Mouse (Mus musculus): Measurements from ENCODE around the gene Skint7. TPM values are rescaled to one million over a fixed set of nuclear protein-coding genes. Genes with fewer than 3 reads are reported as not detected.
"Not testable (repeated sequence)": the region's sequence is repeated elsewhere in the genome, so short reads cannot be mapped to it uniquely, and the experiment has no call there.

Skint7 gene
- not detected in 2 replicates for polyA plus RNA-seq (2015; fragmentation: Nextera tagmentation; extraction: Ambion mirVana)

DNA sequence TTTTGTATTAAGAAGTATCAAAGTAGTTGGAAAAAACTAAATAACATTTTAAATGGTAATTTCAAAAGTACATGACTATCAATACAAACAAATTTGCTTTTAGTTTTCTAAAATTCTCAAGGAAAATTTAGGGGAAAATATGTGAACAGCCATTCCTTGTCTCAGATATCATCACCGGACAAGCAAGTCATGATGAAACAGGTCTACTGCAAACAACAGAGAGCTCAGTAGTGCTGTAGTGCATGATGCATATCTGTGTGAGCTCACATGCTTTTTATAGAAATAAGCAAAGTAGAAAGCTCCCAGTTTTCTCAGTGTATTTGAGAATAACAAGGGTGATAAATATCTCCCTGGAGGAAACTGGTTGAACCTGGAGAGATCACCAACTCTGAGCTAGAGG, at the start of gene Skint7:
Gene Skint7, plus strand, starts transcription at position 301 of the 400 bp plus-strand sequence.
- H3K4me2 ChIP-seq (ENCODE audit: low read length): no peak within 1 kb of the TSS
- H3K27ac ChIP-seq: no peak within 1 kb of the TSS
- no peaks in the 10 kb centered on the region for H3K4me1 ChIP-seq (replicated peaks; ENCODE audit: insufficient read depth, low read length)
- 95% methylated on average over 1 of the region's 1 CpGs for WGBS
- H3K27me3 ChIP-seq (ENCODE audit: insufficient read depth, low read length): no peaks in the 10 kb centered on the region
- DNase-seq (ENCODE audit: low spot score) (no peak), ATAC-seq (replicated peaks; ENCODE audit: low FRiP score, low read depth) (no peak)
- TF ChIP-seq CTCF (IDR thresholded peaks at IDR 0.05; ENCODE audit: low read depth): no peak
- H3K36me3 ChIP-seq (ENCODE audit: insufficient read depth, low read length): no peaks in the 10 kb centered on the region
- no peak within 1 kb of the TSS for H3K9ac ChIP-seq (ENCODE audit: low read depth, low read length)
- H3K4me3 ChIP-seq (replicated peaks; ENCODE audit: low read depth, low read length): no peak within 1 kb of the TSS
- H3K9me3 ChIP-seq (replicated peaks; ENCODE audit: low read length): no peaks in the 10 kb centered on the region

DNA sequence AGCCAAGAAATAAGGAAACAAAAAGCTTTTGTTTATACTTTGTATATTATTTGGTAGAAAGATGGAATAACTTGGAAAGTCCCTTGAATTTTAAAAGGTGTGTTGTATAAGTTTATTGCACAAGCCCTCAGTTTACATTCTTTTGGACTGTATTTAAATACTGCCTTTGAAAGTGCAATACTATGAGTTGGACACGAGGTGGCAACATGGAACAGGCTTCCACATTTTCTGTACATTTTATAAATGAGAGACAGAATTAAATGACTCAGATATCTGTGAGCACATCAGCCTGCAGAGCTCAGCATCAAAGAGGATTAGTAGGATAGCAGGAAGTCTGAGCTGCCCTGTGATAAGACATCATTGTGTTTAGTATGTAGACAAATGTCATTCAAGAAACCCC, 11.4 kb upstream of the Skint7 start:
- no peak overlapping the region for H3K4me3 ChIP-seq (replicated peaks; ENCODE audit: low read depth, low read length)
- H3K9me3 ChIP-seq (replicated peaks; ENCODE audit: low read length): no peaks in the 10 kb centered on the region
- peak; percentile 58 for TF ChIP-seq CTCF (IDR thresholded peaks at IDR 0.05; ENCODE audit: low read depth)
- DNase-seq (ENCODE audit: low spot score) (peak; percentile 22), ATAC-seq (replicated peaks; ENCODE audit: low FRiP score, low read depth) (no peak)
- no peaks in the 10 kb centered on the region for H3K36me3 ChIP-seq (ENCODE audit: insufficient read depth, low read length)
- no peak overlapping the region for H3K4me2 ChIP-seq (ENCODE audit: low read length)
- H3K27me3 ChIP-seq (ENCODE audit: insufficient read depth, low read length): no peaks in the 10 kb centered on the region
- WGBS: 14% methylated on average over 1 of the region's 1 CpGs
- H3K9ac ChIP-seq (ENCODE audit: low read depth, low read length): no peak overlapping the region
- no peaks in the 10 kb centered on the region for H3K4me1 ChIP-seq (replicated peaks; ENCODE audit: insufficient read depth, low read length)
- H3K27ac ChIP-seq: no peak overlapping the region

DNA sequence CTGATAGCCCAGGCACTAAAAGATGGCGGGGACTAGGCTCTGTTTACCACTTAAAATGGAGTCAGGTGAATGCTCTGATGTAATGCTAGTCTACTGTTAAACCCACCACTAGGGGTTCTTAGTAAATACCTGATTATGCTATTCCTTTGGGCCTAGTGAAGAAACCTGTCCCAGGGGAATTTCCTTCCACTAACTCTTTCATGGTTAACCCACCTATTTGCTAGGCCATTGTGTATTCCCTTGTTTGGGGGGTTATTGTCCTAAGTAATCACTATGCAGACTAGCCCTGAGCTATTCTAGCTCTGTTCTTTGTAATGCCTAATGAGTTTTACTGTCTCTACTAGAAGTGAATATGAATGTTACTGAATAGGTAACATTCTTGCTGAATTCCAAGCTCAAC, 9.5 kb upstream of the Skint7 start:
- not testable (repeated sequence) for H3K9me3 ChIP-seq (replicated peaks; ENCODE audit: low read length); H3K27me3 ChIP-seq (ENCODE audit: insufficient read depth, low read length); ATAC-seq (replicated peaks; ENCODE audit: low FRiP score, low read depth); H3K4me3 ChIP-seq (replicated peaks; ENCODE audit: low read depth, low read length); H3K4me1 ChIP-seq (replicated peaks; ENCODE audit: insufficient read depth, low read length); H3K9ac ChIP-seq (ENCODE audit: low read depth, low read length); H3K36me3 ChIP-seq (ENCODE audit: insufficient read depth, low read length); H3K4me2 ChIP-seq (ENCODE audit: low read length); DNase-seq (ENCODE audit: low spot score); H3K27ac ChIP-seq
- WGBS: 71% methylated on average over 1 of the region's 1 CpGs

DNA sequence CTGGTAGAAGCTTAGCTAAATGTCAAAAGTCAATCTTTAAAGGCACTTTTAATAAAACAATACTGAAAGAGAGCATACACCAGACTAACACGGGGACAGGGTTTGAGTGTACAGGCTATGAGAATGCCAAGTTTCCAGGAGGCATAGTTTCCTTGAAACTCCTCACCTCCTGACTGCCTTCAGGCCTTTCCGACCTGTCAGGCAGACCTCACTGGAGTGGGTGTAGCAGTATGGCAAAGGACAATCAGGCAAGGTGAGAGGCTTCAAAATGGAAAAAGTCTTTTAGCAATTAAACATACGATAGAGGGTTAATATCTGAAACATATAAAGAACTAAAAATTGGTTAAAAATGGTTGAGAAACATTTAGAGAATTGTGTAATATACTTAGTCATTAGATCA, 9.1 kb upstream of the Skint7 start:
- no peak overlapping the region for H3K4me3 ChIP-seq (replicated peaks; ENCODE audit: low read depth, low read length)
- no peaks in the 10 kb centered on the region for H3K4me1 ChIP-seq (replicated peaks; ENCODE audit: insufficient read depth, low read length)
- H3K27ac ChIP-seq: no peak overlapping the region
- H3K36me3 ChIP-seq (ENCODE audit: insufficient read depth, low read length): no peaks in the 10 kb centered on the region
- ATAC-seq (replicated peaks; ENCODE audit: low FRiP score, low read depth): no peak
- H3K27me3 ChIP-seq (ENCODE audit: insufficient read depth, low read length): no peaks in the 10 kb centered on the region
- H3K4me2 ChIP-seq (ENCODE audit: low read length): no peak overlapping the region
- no peak for DNase-seq (ENCODE audit: low spot score)
- H3K9ac ChIP-seq (ENCODE audit: low read depth, low read length): no peak overlapping the region
- TF ChIP-seq CTCF (IDR thresholded peaks at IDR 0.05; ENCODE audit: low read depth): no peak
- WGBS: 79% methylated on average over 3 of the region's 3 CpGs
- no peaks in the 10 kb centered on the region for H3K9me3 ChIP-seq (replicated peaks; ENCODE audit: low read length)

DNA sequence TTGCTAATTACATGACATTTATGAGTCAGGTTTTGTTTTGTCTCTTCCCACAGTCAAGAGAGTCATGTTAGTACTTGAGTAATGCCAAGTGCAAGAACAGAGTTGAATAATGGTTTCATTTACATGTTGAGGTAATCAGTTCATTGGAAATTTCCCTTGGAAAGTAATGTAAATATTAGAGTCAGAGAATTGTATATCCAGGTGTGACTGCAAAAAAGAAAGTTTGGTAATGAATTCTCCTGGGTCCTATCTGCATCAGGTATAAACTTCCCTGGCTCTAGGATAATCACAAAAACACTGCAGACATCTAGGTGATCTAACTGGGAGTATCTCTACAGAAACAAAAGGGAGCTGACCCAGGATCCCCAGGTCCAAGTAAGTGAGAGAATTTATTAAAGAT, 33.2 kb downstream of the Skint7 start, which contains the start of gene Skint1:
Gene Skint1, plus strand, starts transcription at position 301 of the 400 bp plus-strand sequence.
- DNase-seq (ENCODE audit: low spot score) (no peak), ATAC-seq (replicated peaks; ENCODE audit: low FRiP score, low read depth) (no peak)
- TF ChIP-seq CTCF (IDR thresholded peaks at IDR 0.05; ENCODE audit: low read depth): no peak
- no peak within 1 kb of the TSS for H3K27ac ChIP-seq
- no peak within 1 kb of the TSS for H3K4me3 ChIP-seq (replicated peaks; ENCODE audit: low read depth, low read length)
- no peak within 1 kb of the TSS for H3K9ac ChIP-seq (ENCODE audit: low read depth, low read length)
- H3K36me3 ChIP-seq (ENCODE audit: insufficient read depth, low read length): no peaks in the 10 kb centered on the region
- no peaks in the 10 kb centered on the region for H3K9me3 ChIP-seq (replicated peaks; ENCODE audit: low read length)
- no peaks in the 10 kb centered on the region for H3K27me3 ChIP-seq (ENCODE audit: insufficient read depth, low read length)
- H3K4me1 ChIP-seq (replicated peaks; ENCODE audit: insufficient read depth, low read length): no peaks in the 10 kb centered on the region
- H3K4me2 ChIP-seq (ENCODE audit: low read length): no peak within 1 kb of the TSS

Other genes starting within 250 kb of the Skint7 start
- gene Slc5a9, start 70.0 kb upstream of the Skint7 start, polyA plus RNA-seq (2015; fragmentation: Nextera tagmentation; extraction: Ambion mirVana): 6.0 and 6.7 TPM in 2 replicates
- not detected in 2 replicates for gene Skint8, start 53.5 kb upstream of the Skint7 start, polyA plus RNA-seq (2015; fragmentation: Nextera tagmentation; extraction: Ambion mirVana)
- gene Skint1, start 33.3 kb downstream of the Skint7 start, polyA plus RNA-seq (2015; fragmentation: Nextera tagmentation; extraction: Ambion mirVana): not detected in 2 replicates
- gene Skint4, start 99.1 kb downstream of the Skint7 start, polyA plus RNA-seq (2015; fragmentation: Nextera tagmentation; extraction: Ambion mirVana): not detected in 2 replicates

Data from kidney, postnatal 0 days (tissue).